ENCODE assay signal across 11 mouse cellular contexts in genomic region chr5:122103075-122103474, GRCm38 (mm10). TPM values are rescaled to one million over a fixed set of nuclear protein-coding genes. Genes with fewer than 3 reads are reported as not detected.
DNase-seq lines count a peak whose midpoint lies in the region; ATAC-seq and TF ChIP-seq lines count a peak whose summit lies in the region.
"Had no signal": no experiment of that assay in that cellular context is flagged by ENCODE, and none has a peak within 500 bp of the region (broad histone marks: within the 10 kb centered on the region; RNA-seq: fewer than 3 reads in every experiment).

No protein-coding gene starts in this region.

- H3K4me3 ChIP-seq in heart, adult 2 months = peak overlapping the region; percentile 52
- no peak overlapping the region for H3K4me3 ChIP-seq in neural tube, embryonic 13.5 days
- H3K4me3 ChIP-seq in stomach, embryonic 15.5 days (replicated peaks) = no peak overlapping the region
- H3K4me3 ChIP-seq: erythroblast, embryonic 14.5 days had no signal

- 18% methylated on average over 12 of the region's 12 CpGs for WGBS in heart, adult 2 months
- 33% methylated on average over 12 of the region's 12 CpGs for WGBS in neural tube, embryonic 13.5 days
- 35% methylated on average over 12 of the region's 12 CpGs for WGBS in stomach, embryonic 15.5 days

- no peaks in the 10 kb centered on the region for H3K27me3 ChIP-seq in heart, adult 2 months (ENCODE audit: control insufficient read depth, insufficient read depth, low read length)
- 0 out of 2 replicates have a peak, but pooled peaks cover 4% of the 10 kb centered on the region for H3K27me3 ChIP-seq in neural tube, embryonic 13.5 days
- peaks cover 13% of the 10 kb centered on the region; the same call in 1 of the 2 replicates for H3K27me3 ChIP-seq in stomach, embryonic 15.5 days (replicated peaks)

- no peak for ATAC-seq in neural tube, embryonic 13.5 days (ENCODE audit: low read depth)
- ATAC-seq in stomach, embryonic 15.5 days (ENCODE audit: insufficient read depth, low FRiP score, low read depth) = no peak

- no peaks in the 10 kb centered on the region for H3K9me3 ChIP-seq in neural tube, embryonic 13.5 days
- no peaks in the 10 kb centered on the region for H3K9me3 ChIP-seq in stomach, embryonic 15.5 days

- peak overlapping the region; percentile 21; the same call in 1 of the 2 replicates for H3K4me2 ChIP-seq in neural tube, embryonic 13.5 days
- H3K4me2 ChIP-seq in stomach, embryonic 15.5 days = peak overlapping the region; percentile 24; the same call in 1 of the 2 replicates

- H3K4me1 ChIP-seq in heart, adult 2 months (ENCODE audit: control insufficient read depth, insufficient read depth, low read length) = no peaks in the 10 kb centered on the region; the same call in 1 of the 2 replicates
- H3K4me1 ChIP-seq in neural tube, embryonic 13.5 days (replicated peaks) = peaks cover 10% of the 10 kb centered on the region
- 0 out of 2 replicates have a peak, but pooled peaks cover 5% of the 10 kb centered on the region for H3K4me1 ChIP-seq in stomach, embryonic 15.5 days

- H3K79me2 ChIP-seq in heart, adult 2 months (replicated peaks; ENCODE audit: control insufficient read depth, insufficient read depth, low read length) = no peaks in the 10 kb centered on the region

- no peak for TF ChIP-seq CTCF in heart, adult 2 months (IDR thresholded peaks at IDR 0.05)

- no peaks in the 10 kb centered on the region for H3K36me3 ChIP-seq in heart, adult 2 months (ENCODE audit: control insufficient read depth, insufficient read depth, low read length)
- no peaks in the 10 kb centered on the region for H3K36me3 ChIP-seq in neural tube, embryonic 13.5 days
- H3K36me3 ChIP-seq in stomach, embryonic 15.5 days = no peaks in the 10 kb centered on the region

- TF ChIP-seq POLR2A in heart, adult 2 months (IDR thresholded peaks at IDR 0.05; ENCODE audit: insufficient read depth, low read depth, low read length) = no peak; the same call in 1 of the 2 replicates

- DNase-seq in heart, adult 2 months = no peak
- DNase-seq in heart, postnatal 36 days = no peak
- no peak for DNase-seq in neural tube, embryonic 10.5 days (ENCODE audit: extremely low spot score, low spot score)
- DNase-seq in heart, postnatal 4 days = peak; percentile 35
- DNase-seq in adrenal gland, postnatal 36 days = no peak
- DNase-seq in layer of hippocampus, adult 9-11 months = no peak
- DNase-seq: lung, adult 2 months had no signal

- H3K27ac ChIP-seq in heart, adult 2 months = peak overlapping the region; percentile 90
- H3K27ac ChIP-seq in neural tube, embryonic 13.5 days (replicated peaks) = peak overlapping the region; percentile 14; the same call in 1 of the 2 replicates
- no peak overlapping the region for H3K27ac ChIP-seq in stomach, embryonic 15.5 days

- intact Hi-C loops in heart, adult 2 months (cut with DNase I) = no loop called here
- intact Hi-C loops in heart, postnatal 36 days (cut with DNase I) = no loop called here

- TF ChIP-seq EP300 in heart, adult 2 months (IDR thresholded peaks at IDR 0.05; ENCODE audit: insufficient read depth, low read depth, low read length) = no peak

- peak overlapping the region; percentile 75 for H3K9ac ChIP-seq in heart, adult 2 months (ENCODE audit: low read depth, low read length)
- H3K9ac ChIP-seq in neural tube, embryonic 13.5 days = no peak overlapping the region
- H3K9ac ChIP-seq in stomach, embryonic 15.5 days = no peak overlapping the region

RNA-seq across cellular contexts. Expression of gene Myl2, which starts 2.3 kb away (rescaled TPM):
- over 10,000 TPM; 18,797 to 22,206 TPM for total RNA-seq in heart, adult 2 months (2021)
- polyA plus RNA-seq in heart, adult 2 months (2012; rRNA removed) = 7,725 and 11,177 TPM in 2 replicates
- total RNA-seq in heart, postnatal 36 days (2021) = over 10,000 TPM; 18,107 to 20,333 TPM
- polyA plus RNA-seq in neural tube, embryonic 13.5 days (2015; fragmentation: Nextera tagmentation; extraction: Ambion mirVana) = 2.9 and 7.2 TPM in 2 replicates
- total RNA-seq in heart, postnatal 4 days (2021) = over 10,000 TPM; 18,495 to 19,403 TPM
- 4.6 and 12.9 TPM in 2 replicates for polyA plus RNA-seq in stomach, embryonic 15.5 days (2015; fragmentation: Nextera tagmentation; extraction: Ambion mirVana)
- 1 to 10 TPM in 1 of 2 experiments, not detected in 1; 2.0 TPM for total RNA-seq in adrenal gland, postnatal 36 days (2021)
- polyA plus RNA-seq: erythroblast, embryonic 14.5 days had no signal

RNA-seq across cellular contexts. Expression of gene Ccdc63, which starts 37.5 kb away (rescaled TPM):
- total RNA-seq in heart, adult 2 months (2021) = under 1 TPM in 1 of 2 experiments, not detected in 1; 0.16 TPM
- polyA plus RNA-seq in heart, adult 2 months (2012; rRNA removed) = 0.08 and 0.12 TPM in 2 replicates
- total RNA-seq in heart, postnatal 36 days (2021) = not detected
- polyA plus RNA-seq in neural tube, embryonic 13.5 days (2015; fragmentation: Nextera tagmentation; extraction: Ambion mirVana) = 0.46 and 0.69 TPM in 2 replicates
- under 1 TPM in 1 of 2 experiments, not detected in 1; 0.36 TPM for total RNA-seq in heart, postnatal 4 days (2021)
- 0.17 TPM in 1 of 2 replicates, not detected in the other for polyA plus RNA-seq in stomach, embryonic 15.5 days (2015; fragmentation: Nextera tagmentation; extraction: Ambion mirVana)
- not detected for total RNA-seq in adrenal gland, postnatal 36 days (2021)
- polyA plus RNA-seq: erythroblast, embryonic 14.5 days; large intestine, adult 2 months had no signal

RNA-seq across cellular contexts. Expression of gene Cux2, which starts 53.2 kb away (rescaled TPM):
- 10 to 100 TPM; 18.1 to 18.4 TPM for total RNA-seq in heart, adult 2 months (2021)
- 11.4 and 16.7 TPM in 2 replicates for polyA plus RNA-seq in heart, adult 2 months (2012; rRNA removed)
- 10 to 100 TPM; 21.6 to 26.8 TPM for total RNA-seq in heart, postnatal 36 days (2021)
- polyA plus RNA-seq in neural tube, embryonic 13.5 days (2015; fragmentation: Nextera tagmentation; extraction: Ambion mirVana) = 28.5 and 29.8 TPM in 2 replicates
- 10 to 100 TPM; 12.2 to 13.6 TPM for total RNA-seq in heart, postnatal 4 days (2021)
- polyA plus RNA-seq in stomach, embryonic 15.5 days (2015; fragmentation: Nextera tagmentation; extraction: Ambion mirVana) = 5.8 and 6.2 TPM in 2 replicates
- 10 to 100 TPM; 18.6 to 20.9 TPM for total RNA-seq in adrenal gland, postnatal 36 days (2021)

RNA-seq across cellular contexts. Expression of gene Ppp1cc, which starts 55.0 kb away (rescaled TPM):
- 100 to 1,000 TPM; 101 to 127 TPM for total RNA-seq in heart, adult 2 months (2021)
- 59.7 and 87.8 TPM in 2 replicates for polyA plus RNA-seq in heart, adult 2 months (2012; rRNA removed)
- total RNA-seq in heart, postnatal 36 days (2021) = 100 to 1,000 TPM; 118 to 125 TPM
- 209 and 226 TPM in 2 replicates for polyA plus RNA-seq in neural tube, embryonic 13.5 days (2015; fragmentation: Nextera tagmentation; extraction: Ambion mirVana)
- 100 to 1,000 TPM; 216 to 217 TPM for total RNA-seq in heart, postnatal 4 days (2021)
- polyA plus RNA-seq in stomach, embryonic 15.5 days (2015; fragmentation: Nextera tagmentation; extraction: Ambion mirVana) = 224 and 229 TPM in 2 replicates
- total RNA-seq in adrenal gland, postnatal 36 days (2021) = 100 to 1,000 TPM; 165 to 169 TPM

Comparison
In these comparisons a context has a peak if more than half of its experiments do, and no peak if none do; other contexts are left out.
1. RNA of gene Myl2, which starts 2.3 kb away (total RNA-seq): 18,797 to 22,206 TPM in heart, adult 2 months, 18,107 to 20,333 TPM in heart, postnatal 36 days and 18,495 to 19,403 TPM in heart, postnatal 4 days; 2.0 TPM in adrenal gland, postnatal 36 days; every median in the first group is over 1,000 times any median in the second.